Mouse (Mus musculus): ENCODE data around the gene Wnt4. TPM values are rescaled to one million over a fixed set of nuclear protein-coding genes. Genes with fewer than 3 reads are reported as not detected.

The Wnt4 gene
- total and polyA plus RNA-seq, 3 experiments, result 0.23 to 0.47 (median 0.25) TPM

GRCm38 (mm10) chr4:137255568-137255967 lies 21.7 kb upstream of the Wnt4 start:
- intact Hi-C loops (cut with DNase I), result no loop called here
- H3K79me2 ChIP-seq (replicated peaks; ENCODE audit: control insufficient read depth, insufficient read depth, low read length), result no peaks in the 10 kb centered on the region
- no peak for DNase-seq
- no peaks in the 10 kb centered on the region for H3K36me3 ChIP-seq (ENCODE audit: control insufficient read depth, insufficient read depth, low read length)
- no peak overlapping the region for H3K9ac ChIP-seq (ENCODE audit: low read depth, low read length)
- WGBS, result 66% methylated on average over 8 of the region's 8 CpGs
- H3K27me3 ChIP-seq (ENCODE audit: control insufficient read depth, insufficient read depth, low read length), result no peaks in the 10 kb centered on the region
- H3K4me1 ChIP-seq (ENCODE audit: control insufficient read depth, insufficient read depth, low read length), result no peaks in the 10 kb centered on the region
- no peak for TF ChIP-seq CTCF (IDR thresholded peaks at IDR 0.05)
- TF ChIP-seq EP300 (IDR thresholded peaks at IDR 0.05; ENCODE audit: insufficient read depth, low read depth, low read length), result no peak
- no peak for TF ChIP-seq POLR2A (IDR thresholded peaks at IDR 0.05; ENCODE audit: insufficient read depth, low read depth, low read length)
- no peak overlapping the region for H3K27ac ChIP-seq
- H3K4me3 ChIP-seq, result no peak overlapping the region

DNA sequence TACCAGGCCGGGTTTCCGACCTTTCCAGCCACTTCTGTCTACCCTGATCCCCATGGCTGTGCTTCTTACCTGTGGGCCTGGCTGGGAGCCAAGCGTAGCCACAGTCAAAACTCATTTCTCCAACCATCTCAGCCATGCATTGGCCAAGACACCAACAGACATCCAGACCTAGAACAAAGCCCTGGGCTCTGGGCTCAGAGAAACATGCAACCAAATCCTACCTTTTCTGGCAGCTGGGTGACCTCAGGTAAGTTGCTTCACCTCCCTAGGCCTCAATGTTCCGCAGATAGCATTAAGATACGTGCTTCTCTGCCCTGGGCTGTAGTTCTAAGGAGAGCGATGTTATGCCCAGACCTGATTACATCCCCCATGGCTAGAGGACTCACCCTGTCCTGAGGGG lies 15.5 kb upstream of the Wnt4 start:
- Histone ChIP-seq H3K4me1 (ENCODE audit: control insufficient read depth, insufficient read depth, low read length) (no peaks in the 10 kb centered on the region), H3K36me3 (ENCODE audit: control insufficient read depth, insufficient read depth, low read length) (no peaks in the 10 kb centered on the region), H3K27me3 (ENCODE audit: control insufficient read depth, insufficient read depth, low read length) (no peaks in the 10 kb centered on the region), H3K4me3 (no peak overlapping the region), H3K79me2 (replicated peaks; ENCODE audit: control insufficient read depth, insufficient read depth, low read length) (no peaks in the 10 kb centered on the region), H3K27ac (no peak overlapping the region), H3K9ac (ENCODE audit: low read depth, low read length) (no peak overlapping the region)
- no peak for DNase-seq
- intact Hi-C loops (cut with DNase I), result no loop called here
- 87% methylated on average over 6 of the region's 6 CpGs for WGBS
- TF ChIP-seq EP300 (IDR thresholded peaks at IDR 0.05; ENCODE audit: insufficient read depth, low read depth, low read length), result no peak
- TF ChIP-seq CTCF (IDR thresholded peaks at IDR 0.05), result no peak
- TF ChIP-seq POLR2A (IDR thresholded peaks at IDR 0.05; ENCODE audit: insufficient read depth, low read depth, low read length), result no peak

DNA sequence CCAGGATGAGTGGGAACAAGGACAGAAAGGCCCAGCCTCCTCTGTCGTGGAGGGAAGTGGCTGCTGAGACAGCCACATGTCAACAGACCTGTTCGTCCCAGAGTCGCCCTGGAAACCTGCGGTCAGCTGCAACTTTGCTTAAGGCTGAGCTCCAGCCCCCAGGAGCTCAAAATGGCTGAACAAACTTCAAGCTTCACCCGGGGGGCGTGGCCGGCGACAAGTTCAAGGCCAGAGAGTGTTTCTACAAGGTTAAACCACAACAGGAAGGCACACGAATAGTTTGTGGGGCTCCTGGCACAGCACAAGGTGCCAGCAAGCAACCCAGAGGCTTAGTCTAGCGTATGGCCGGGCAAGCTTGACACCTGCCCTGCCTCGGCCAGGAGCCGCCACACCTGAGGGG lies 13.2 kb upstream of the Wnt4 start:
- 81% methylated on average over 13 of the region's 13 CpGs for WGBS

GRCm38 (mm10) chr4:137265116-137265515 lies 12.2 kb upstream of the Wnt4 start:
- Histone ChIP-seq H3K27me3 (ENCODE audit: control insufficient read depth, insufficient read depth, low read length) (no peaks in the 10 kb centered on the region), H3K36me3 (ENCODE audit: control insufficient read depth, insufficient read depth, low read length) (no peaks in the 10 kb centered on the region), H3K4me3 (no peak overlapping the region), H3K4me1 (ENCODE audit: control insufficient read depth, insufficient read depth, low read length) (no peaks in the 10 kb centered on the region), H3K9ac (ENCODE audit: low read depth, low read length) (no peak overlapping the region), H3K79me2 (replicated peaks; ENCODE audit: control insufficient read depth, insufficient read depth, low read length) (no peaks in the 10 kb centered on the region), H3K27ac (no peak overlapping the region)
- intact Hi-C loops (cut with DNase I), result no loop called here
- TF ChIP-seq CTCF (IDR thresholded peaks at IDR 0.05), result no peak
- TF ChIP-seq POLR2A (IDR thresholded peaks at IDR 0.05; ENCODE audit: insufficient read depth, low read depth, low read length), result no peak
- WGBS, result 87% methylated on average over 5 of the region's 5 CpGs
- DNase-seq, result no peak

More for the DNA sequence above, 13.2 kb upstream of the Wnt4 start:
- intact Hi-C loops (cut with DNase I), result no loop called here
- no peak for DNase-seq
- H3K27me3 ChIP-seq (ENCODE audit: control insufficient read depth, insufficient read depth, low read length), result no peaks in the 10 kb centered on the region
- H3K79me2 ChIP-seq (replicated peaks; ENCODE audit: control insufficient read depth, insufficient read depth, low read length), result no peaks in the 10 kb centered on the region
- H3K36me3 ChIP-seq (ENCODE audit: control insufficient read depth, insufficient read depth, low read length), result no peaks in the 10 kb centered on the region
- H3K9ac ChIP-seq (ENCODE audit: low read depth, low read length), result no peak overlapping the region
- TF ChIP-seq POLR2A (IDR thresholded peaks at IDR 0.05; ENCODE audit: insufficient read depth, low read depth, low read length) (no peak), CTCF (IDR thresholded peaks at IDR 0.05) (no peak), EP300 (IDR thresholded peaks at IDR 0.05; ENCODE audit: insufficient read depth, low read depth, low read length) (no peak)
- no peak overlapping the region for H3K4me3 ChIP-seq
- H3K4me1 ChIP-seq (ENCODE audit: control insufficient read depth, insufficient read depth, low read length), result no peaks in the 10 kb centered on the region
- H3K27ac ChIP-seq, result no peak overlapping the region

- intact Hi-C loops (cut with DNase I), result no loop called here
These were observed 8.7 kb upstream of the Wnt4 start for GRCm38 (mm10) chr4:137268541-137268940.

DNA sequence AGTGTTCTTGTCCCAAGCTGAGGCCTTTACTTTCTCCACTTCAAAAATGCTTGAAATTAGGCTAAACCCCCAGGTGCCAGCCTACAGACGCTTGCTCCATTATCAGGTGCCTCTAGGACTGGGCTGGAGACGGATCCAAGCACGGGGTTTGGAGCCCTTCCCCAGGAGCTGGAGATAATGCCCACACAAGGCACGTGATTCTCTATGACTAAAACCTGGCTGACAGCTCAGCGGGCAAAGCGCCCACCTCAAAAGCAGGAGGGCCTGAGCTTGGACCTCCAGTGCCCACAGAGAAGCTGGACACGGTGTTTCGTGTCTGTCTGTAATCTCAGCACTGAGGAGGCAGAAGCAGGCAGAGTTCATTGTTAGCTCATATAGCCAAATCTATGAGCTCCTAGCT lies 5.4 kb upstream of the Wnt4 start:
- Histone ChIP-seq H3K27me3 (ENCODE audit: control insufficient read depth, insufficient read depth, low read length) (no peaks in the 10 kb centered on the region; the same call in 1 of the 2 replicates), H3K4me3 (no peak overlapping the region), H3K27ac (no peak overlapping the region), H3K36me3 (ENCODE audit: control insufficient read depth, insufficient read depth, low read length) (no peaks in the 10 kb centered on the region), H3K4me1 (ENCODE audit: control insufficient read depth, insufficient read depth, low read length) (no peaks in the 10 kb centered on the region), H3K79me2 (replicated peaks; ENCODE audit: control insufficient read depth, insufficient read depth, low read length) (no peaks in the 10 kb centered on the region), H3K9ac (ENCODE audit: low read depth, low read length) (no peak overlapping the region)
- DNase-seq, result peak; percentile 41 to 55
- intact Hi-C loops (cut with DNase I), result no loop called here
- 53% methylated on average over 8 of the region's 8 CpGs for WGBS
- no peak for TF ChIP-seq POLR2A (IDR thresholded peaks at IDR 0.05; ENCODE audit: insufficient read depth, low read depth, low read length)
- TF ChIP-seq EP300 (IDR thresholded peaks at IDR 0.05; ENCODE audit: insufficient read depth, low read depth, low read length), result no peak
- no peak for TF ChIP-seq CTCF (IDR thresholded peaks at IDR 0.05)

More at GRCm38 (mm10) chr4:137268541-137268940, 8.7 kb upstream of the Wnt4 start:
- TF ChIP-seq CTCF (IDR thresholded peaks at IDR 0.05) (no peak), POLR2A (IDR thresholded peaks at IDR 0.05; ENCODE audit: insufficient read depth, low read depth, low read length) (no peak)
- WGBS, result 84% methylated on average over 8 of the region's 8 CpGs
- no peak overlapping the region for H3K9ac ChIP-seq (ENCODE audit: low read depth, low read length)
- no peaks in the 10 kb centered on the region for H3K4me1 ChIP-seq (ENCODE audit: control insufficient read depth, insufficient read depth, low read length)
- no peak overlapping the region for H3K27ac ChIP-seq
- no peaks in the 10 kb centered on the region for H3K27me3 ChIP-seq (ENCODE audit: control insufficient read depth, insufficient read depth, low read length)
- H3K4me3 ChIP-seq, result no peak overlapping the region
- DNase-seq, result no peak
- no peaks in the 10 kb centered on the region for H3K79me2 ChIP-seq (replicated peaks; ENCODE audit: control insufficient read depth, insufficient read depth, low read length)
- no peaks in the 10 kb centered on the region for H3K36me3 ChIP-seq (ENCODE audit: control insufficient read depth, insufficient read depth, low read length)
